Mouse (Mus musculus) cerebellum, adult 2 months (tissue): ENCODE results near the gene Ube2q2. TPM values are rescaled to one million over a fixed set of nuclear protein-coding genes. Genes with fewer than 3 reads are reported as not detected.
"Not testable (repeated sequence)": the region's sequence is repeated elsewhere in the genome, so short reads cannot be mapped to it uniquely, and the experiment has no call there.

Source experiments
- DNase-seq, 2 experiments: peaks; one replicate each; pipeline ENCODE4 v3.0.0; 2021
- H3K27ac ChIP-seq: fragments of 200-500 bp; 2 replicates; pipeline ENCODE4 v1.5.1; 2012; ENCODE audit warnings: low read length, control low read depth, inconsistent platforms; ENCODE audit not compliant: insufficient read depth
- H3K27me3 ChIP-seq: fragments of 200-500 bp; 2 replicates; pipeline ENCODE4 v1.6.1; 2012; ENCODE audit warnings: inconsistent platforms, mild to moderate bottlenecking, low read length, moderate library complexity; ENCODE audit not compliant: control insufficient read depth, insufficient read depth
- H3K4me1 ChIP-seq: fragments of 200-500 bp; 2 replicates; pipeline ENCODE4 v1.6.1; 2011; ENCODE audit warnings: low read length; ENCODE audit not compliant: control insufficient read depth, insufficient read depth
- H3K4me3 ChIP-seq: fragments of 200-500 bp; replicated peaks from 2 replicates; pipeline ENCODE3; 2011; ENCODE audit warnings: mild to moderate bottlenecking, low read depth, low read length, control low read depth; ENCODE audit not compliant: insufficient read depth
- CTCF ChIP-seq: fragments of 200-500 bp; IDR thresholded peaks from 2 replicates; pipeline ENCODE4 v1.5.1; 2011; ENCODE audit warnings: low read depth, mild to moderate bottlenecking, control low read depth, low read length, moderate library complexity, borderline replicate concordance; ENCODE audit not compliant: insufficient read depth
- POLR2A ChIP-seq: fragments of 200-500 bp; IDR thresholded peaks from 2 replicates; pipeline ENCODE4 v1.6.1; 2011; ENCODE audit warnings: low read length, control low read depth, borderline replicate concordance; ENCODE audit not compliant: insufficient read depth
- WGBS: fragments of 180-500 bp; shearing (Covaris S2); methylation state at CpG from one replicate; pipeline ENCODE4 v1.1.7; 2018; 5-methylcytosine and 5-hydroxymethylcytosine counted together
- polyA plus RNA-seq: library from polyadenylated mRNA; depleted of rRNA; stranded (reverse); fragments of >200 nt; gene quantifications from 2 replicates; pipeline ENCODE4 v1.2.3, GENCODE M21; 2012; rRNA removed

Ube2q2 gene
- polyA plus RNA-seq, result 54.5 and 54.9 TPM in 2 replicates

- no peaks in the 10 kb centered on the region; the same call in 1 of the 2 replicates for H3K27me3 ChIP-seq
- DNase-seq, result peak; percentile 81 to 82
- no peak for TF ChIP-seq CTCF
- TF ChIP-seq POLR2A, result peak; percentile 33; the same call in 1 of the 2 replicates
- peak within 1 kb of the TSS; percentile 85 for H3K4me3 ChIP-seq
- H3K27ac ChIP-seq, result peak within 1 kb of the TSS; percentile 91
- peaks cover 5% of the 10 kb centered on the region; the same call in 1 of the 2 replicates for H3K4me1 ChIP-seq
- under 1% methylated on average over 76 of the region's 81 CpGs for WGBS
Measured at GRCm38 (mm10) chr9:55148854-55149498, at the start of gene Ube2q2. TSS of gene Ube2q2 (plus strand) at chr9:55148854.

- 67% methylated on average over 3 of the region's 3 CpGs for WGBS
- H3K4me1 ChIP-seq, result no peaks in the 10 kb centered on the region
- H3K27me3 ChIP-seq, result no peaks in the 10 kb centered on the region
- DNase-seq, result no peak
- TF ChIP-seq POLR2A, result no peak
- no peak for TF ChIP-seq CTCF
- H3K4me3 ChIP-seq, result no peak overlapping the region
- H3K27ac ChIP-seq, result no peak overlapping the region
Measured at GRCm38 (mm10) chr9:55101117-55101516, 47.5 kb upstream of the Ube2q2 start.

GRCm38 (mm10) chr9:55102186-55102835 is 46.3 kb upstream of the Ube2q2 start:
- Histone ChIP-seq H3K4me3 (no peak overlapping the region), H3K27me3 (no peaks in the 10 kb centered on the region), H3K4me1 (no peaks in the 10 kb centered on the region), H3K27ac (no peak overlapping the region)
- DNase-seq, result no peak
- no peak for TF ChIP-seq CTCF
- TF ChIP-seq POLR2A, result no peak
- WGBS, result 95% methylated on average over 8 of the region's 8 CpGs

- H3K27me3 ChIP-seq, result no peaks in the 10 kb centered on the region
- no peak overlapping the region for H3K4me3 ChIP-seq
- TF ChIP-seq CTCF, result no peak
- TF ChIP-seq POLR2A, result no peak
- no peak for DNase-seq
- no peak overlapping the region for H3K27ac ChIP-seq
- WGBS, result 95% methylated on average over 5 of the region's 5 CpGs
- H3K4me1 ChIP-seq, result no peaks in the 10 kb centered on the region
Measured at GRCm38 (mm10) chr9:55102931-55103630, 45.6 kb upstream of the Ube2q2 start.

GRCm38 (mm10) chr9:55110059-55110834 is 38.4 kb upstream of the Ube2q2 start:
- peak; percentile 91 to 92 for DNase-seq
- 35% methylated on average over 16 of the region's 16 CpGs for WGBS

GRCm38 (mm10) chr9:55110835-55111217 is 37.8 kb upstream of the Ube2q2 start:
- H3K27me3 ChIP-seq, DNase-seq, H3K4me1 ChIP-seq, H3K27ac ChIP-seq, H3K4me3 ChIP-seq: not testable (repeated sequence)
- 11% methylated on average over 3 of the region's 3 CpGs for WGBS

More at GRCm38 (mm10) chr9:55110059-55110834, 38.4 kb upstream of the Ube2q2 start:
- peak; percentile 99 for TF ChIP-seq CTCF
- TF ChIP-seq POLR2A, result no peak
- Histone ChIP-seq H3K27me3 (no peaks in the 10 kb centered on the region), H3K4me1 (no peaks in the 10 kb centered on the region), H3K4me3 (no peak overlapping the region), H3K27ac (no peak overlapping the region)

GRCm38 (mm10) chr9:55114752-55115151 is 33.9 kb upstream of the Ube2q2 start:
- 91% methylated on average over 1 of the region's 1 CpGs for WGBS
- DNase-seq, result no peak
- Histone ChIP-seq H3K27me3 (no peaks in the 10 kb centered on the region), H3K4me3 (no peak overlapping the region), H3K27ac (no peak overlapping the region), H3K4me1 (no peaks in the 10 kb centered on the region)
- no peak for TF ChIP-seq CTCF
- no peak for TF ChIP-seq POLR2A
